Mouse (Mus musculus) embryonic facial prominence, embryonic 15.5 days (tissue): ENCODE measurements at regions not wholly inside any gene's neighbourhood (a gene's known extent, or its start where the extent isn't known, plus 50 kb on each side); places are given as distances from the start of the nearest gene placed in this dataset.

ENCODE experiments used
- ATAC-seq: fragments of 200-750 bp; cut with Nextera tagmentation; 2 replicates; pipeline ENCODE4 v1.8.0; 2017; ENCODE audit warnings: low read depth, moderate TSS enrichment; ENCODE audit not compliant: insufficient number of reproducible peaks, low FRiP score, low TSS enrichment
- H3K27ac ChIP-seq: fragments of 300-500 bp; sonication (generic); replicated peaks from 2 replicates; pipeline ENCODE4 v1.5.1; 2015; ENCODE audit warnings: mild to moderate bottlenecking, inconsistent platforms
- H3K27me3 ChIP-seq: fragments of 300-500 bp; sonication (generic); 2 replicates; pipeline ENCODE4 v1.6.1; 2015; ENCODE audit warnings: inconsistent platforms
- H3K36me3 ChIP-seq: fragments of 300-500 bp; sonication (generic); 2 replicates; pipeline ENCODE4 v1.6.1; 2015; ENCODE audit warnings: mild to moderate bottlenecking, inconsistent platforms
- H3K4me1 ChIP-seq: fragments of 300-500 bp; sonication (generic); 2 replicates; pipeline ENCODE4 v1.6.1; 2015; ENCODE audit warnings: inconsistent platforms
- H3K4me2 ChIP-seq: fragments of 300-500 bp; sonication (generic); replicated peaks from 2 replicates; pipeline ENCODE4 v1.6.1; 2015; ENCODE audit warnings: mild to moderate bottlenecking, inconsistent platforms
- H3K4me3 ChIP-seq: fragments of 300-500 bp; sonication (generic); replicated peaks from 2 replicates; pipeline ENCODE4 v1.5.1; 2015; ENCODE audit warnings: mild to moderate bottlenecking, inconsistent platforms
- H3K9ac ChIP-seq: fragments of 300-500 bp; sonication (generic); 2 replicates; pipeline ENCODE4 v1.6.1; 2015; ENCODE audit warnings: inconsistent platforms
- H3K9me3 ChIP-seq: fragments of 300-500 bp; sonication (generic); replicated peaks from 2 replicates; pipeline ENCODE4 v1.6.1; 2016; ENCODE audit warnings: inconsistent platforms
- WGBS: fragments of 180-500 bp; shearing (Covaris S2); methylation state at CpG from one replicate; pipeline ENCODE4 v1.1.7; 2015; 5-methylcytosine and 5-hydroxymethylcytosine counted together

GRCm38 (mm10) chr1:120761364-120761763 is 159.1 kb downstream of the En1 start:
- H3K36me3 ChIP-seq = no peaks in the 10 kb centered on the region
- no peaks in the 10 kb centered on the region for H3K9me3 ChIP-seq
- no peak overlapping the region for H3K27ac ChIP-seq
- no peaks in the 10 kb centered on the region for H3K27me3 ChIP-seq
- no peak overlapping the region for H3K4me2 ChIP-seq
- H3K9ac ChIP-seq = no peak overlapping the region
- WGBS = 42% methylated on average over 9 of the region's 9 CpGs
- H3K4me3 ChIP-seq = no peak overlapping the region
- H3K4me1 ChIP-seq = peaks cover 20% of the 10 kb centered on the region
- no peak for ATAC-seq

- H3K27ac ChIP-seq = no peak overlapping the region
- ATAC-seq = no peak
- H3K36me3 ChIP-seq = no peaks in the 10 kb centered on the region
- H3K9ac ChIP-seq = no peak overlapping the region
- H3K9me3 ChIP-seq = no peaks in the 10 kb centered on the region
- H3K4me3 ChIP-seq = no peak overlapping the region
- H3K4me1 ChIP-seq = peaks cover 9% of the 10 kb centered on the region
- 89% methylated on average over 2 of the region's 2 CpGs for WGBS
- no peak overlapping the region for H3K4me2 ChIP-seq
- H3K27me3 ChIP-seq = no peaks in the 10 kb centered on the region
Observed at GRCm38 (mm10) chr1:120762498-120762897, 160.3 kb downstream of the En1 start.

- no peak overlapping the region for H3K4me3 ChIP-seq
- H3K4me2 ChIP-seq = no peak overlapping the region
- no peaks in the 10 kb centered on the region for H3K36me3 ChIP-seq
- H3K27me3 ChIP-seq = no peaks in the 10 kb centered on the region
- WGBS = 46% methylated on average over 4 of the region's 4 CpGs
- no peak overlapping the region for H3K27ac ChIP-seq
- H3K9ac ChIP-seq = no peak overlapping the region
- peaks cover 4% of the 10 kb centered on the region; the same call in 1 of the 2 replicates for H3K4me1 ChIP-seq
- no peaks in the 10 kb centered on the region for H3K9me3 ChIP-seq
- ATAC-seq = no peak
Observed at GRCm38 (mm10) chr1:120762921-120763595, 160.8 kb downstream of the En1 start.

GRCm38 (mm10) chr1:120767054-120767453 is 164.8 kb downstream of the En1 start:
- Histone ChIP-seq H3K27me3 (no peaks in the 10 kb centered on the region; the same call in 1 of the 2 replicates), H3K9me3 (no peaks in the 10 kb centered on the region), H3K9ac (no peak overlapping the region), H3K4me2 (no peak overlapping the region), H3K4me1 (no peaks in the 10 kb centered on the region), H3K36me3 (no peaks in the 10 kb centered on the region), H3K27ac (no peak overlapping the region), H3K4me3 (no peak overlapping the region)
- WGBS = 47% methylated on average over 2 of the region's 2 CpGs
- ATAC-seq = 0 out of 2 replicates have a peak, but pooled peaks have one; percentile 76

GRCm38 (mm10) chr1:120771269-120771668 is 169.1 kb downstream of the En1 start:
- WGBS = 66% methylated on average over 2 of the region's 2 CpGs
- ATAC-seq = no peak
- H3K27ac ChIP-seq = no peak overlapping the region

GRCm38 (mm10) chr1:120776906-120777305 is 174.7 kb downstream of the En1 start:
- ATAC-seq = no peak
- Histone ChIP-seq H3K9me3 (no peaks in the 10 kb centered on the region), H3K9ac (no peak overlapping the region), H3K4me1 (no peaks in the 10 kb centered on the region), H3K27ac (no peak overlapping the region), H3K27me3 (no peaks in the 10 kb centered on the region), H3K4me3 (no peak overlapping the region), H3K36me3 (no peaks in the 10 kb centered on the region), H3K4me2 (no peak overlapping the region)
- WGBS = 60% methylated on average over 2 of the region's 2 CpGs

More at GRCm38 (mm10) chr1:120771269-120771668, 169.1 kb downstream of the En1 start:
- H3K4me3 ChIP-seq = no peak overlapping the region
- no peak overlapping the region for H3K9ac ChIP-seq
- H3K27me3 ChIP-seq = no peaks in the 10 kb centered on the region; the same call in 1 of the 2 replicates
- H3K4me2 ChIP-seq = no peak overlapping the region
- no peaks in the 10 kb centered on the region for H3K9me3 ChIP-seq
- H3K36me3 ChIP-seq = no peaks in the 10 kb centered on the region
- no peaks in the 10 kb centered on the region for H3K4me1 ChIP-seq

GRCm38 (mm10) chr1:120777468-120777867 is 175.2 kb downstream of the En1 start:
- no peak overlapping the region for H3K27ac ChIP-seq
- H3K4me3 ChIP-seq = no peak overlapping the region
- H3K9me3 ChIP-seq = no peaks in the 10 kb centered on the region
- no peaks in the 10 kb centered on the region for H3K4me1 ChIP-seq
- no peak for ATAC-seq
- no peaks in the 10 kb centered on the region for H3K27me3 ChIP-seq
- H3K36me3 ChIP-seq = no peaks in the 10 kb centered on the region
- 39% methylated on average over 2 of the region's 2 CpGs for WGBS
- H3K9ac ChIP-seq = no peak overlapping the region
- H3K4me2 ChIP-seq = no peak overlapping the region

- no peak for ATAC-seq
- Histone ChIP-seq H3K36me3 (no peaks in the 10 kb centered on the region), H3K4me1 (no peaks in the 10 kb centered on the region), H3K4me2 (peak overlapping the region; percentile 25; the same call in 1 of the 2 replicates), H3K27me3 (no peaks in the 10 kb centered on the region), H3K4me3 (peak overlapping the region; percentile 17; the same call in 1 of the 2 replicates), H3K9ac (no peak overlapping the region), H3K9me3 (no peaks in the 10 kb centered on the region), H3K27ac (no peak overlapping the region)
- WGBS = 44% methylated on average over 14 of the region's 14 CpGs
Observed at GRCm38 (mm10) chr1:120795245-120795644, 193.0 kb downstream of the En1 start.

- Histone ChIP-seq H3K27ac (no peak overlapping the region), H3K4me1 (no peaks in the 10 kb centered on the region), H3K9ac (no peak overlapping the region), H3K4me2 (no peak overlapping the region), H3K36me3 (no peaks in the 10 kb centered on the region), H3K4me3 (no peak overlapping the region), H3K9me3 (no peaks in the 10 kb centered on the region), H3K27me3 (no peaks in the 10 kb centered on the region)
- no peak for ATAC-seq
- 43% methylated on average over 5 of the region's 5 CpGs for WGBS
Observed at GRCm38 (mm10) chr1:120801248-120801979, 199.2 kb downstream of the En1 start.

GRCm38 (mm10) chr1:120801980-120802364 is 199.8 kb downstream of the En1 start:
- no peaks in the 10 kb centered on the region for H3K36me3 ChIP-seq
- no peaks in the 10 kb centered on the region for H3K9me3 ChIP-seq
- no peak overlapping the region for H3K4me2 ChIP-seq
- no peak overlapping the region for H3K4me3 ChIP-seq
- 70% methylated on average over 8 of the region's 8 CpGs for WGBS
- H3K27ac ChIP-seq = no peak overlapping the region
- no peak for ATAC-seq
- no peaks in the 10 kb centered on the region for H3K27me3 ChIP-seq
- H3K4me1 ChIP-seq = no peaks in the 10 kb centered on the region
- H3K9ac ChIP-seq = no peak overlapping the region

GRCm38 (mm10) chr1:120814441-120814840 is 212.2 kb downstream of the En1 start:
- no peak for ATAC-seq
- Histone ChIP-seq H3K27ac (no peak overlapping the region), H3K9me3 (no peaks in the 10 kb centered on the region), H3K4me2 (no peak overlapping the region), H3K27me3 (no peaks in the 10 kb centered on the region), H3K4me1 (no peaks in the 10 kb centered on the region), H3K9ac (no peak overlapping the region), H3K4me3 (no peak overlapping the region), H3K36me3 (no peaks in the 10 kb centered on the region)
- WGBS = 72% methylated on average over 4 of the region's 4 CpGs
